Mouse (Mus musculus): ENCODE measurements at regions not wholly inside any gene's neighbourhood (a gene's known extent, or its start where the extent isn't known, plus 50 kb on each side); places are given as distances from the start of the nearest gene placed in this dataset.

- H3K27me3 ChIP-seq (ENCODE audit: control insufficient read depth, insufficient read depth, insufficient read length): no peaks in the 10 kb centered on the region
Measured at GRCm38 (mm10) chr12:39731177-39731576, 306.6 kb downstream of the Arl4a start.

GRCm38 (mm10) chr12:39729255-39729654, 308.6 kb downstream of the Arl4a start:
- no peak for TF ChIP-seq E2F4 (IDR thresholded peaks at IDR 0.05; ENCODE audit: insufficient read depth)
- no peak for TF ChIP-seq TCF3 (IDR thresholded peaks at IDR 0.05; ENCODE audit: insufficient read length, low read depth)
- TF ChIP-seq POLR2AphosphoS2 (IDR thresholded peaks at IDR 0.05; ENCODE audit: insufficient read length, low read depth): no peak
- no peak for TF ChIP-seq TCF12 (IDR thresholded peaks at IDR 0.05; ENCODE audit: insufficient read depth, poor library complexity, severe bottlenecking)
- TF ChIP-seq SRF (IDR thresholded peaks at IDR 0.05; ENCODE audit: control insufficient read depth, insufficient read length, low read depth): no peak
- TF ChIP-seq MYOD1 (IDR thresholded peaks at IDR 0.05; ENCODE audit: control insufficient read depth in 1 of 3, insufficient read length in 2 of 3, low read depth in 2 of 3): no peak
- no peak for TF ChIP-seq POLR2A (IDR thresholded peaks at IDR 0.05; ENCODE audit: insufficient read length, low read depth)
- no peak for TF ChIP-seq CEBPB (IDR thresholded peaks at IDR 0.05; ENCODE audit: insufficient read depth, poor library complexity, severe bottlenecking)
- no peak for TF ChIP-seq MAX (IDR thresholded peaks at IDR 0.05; ENCODE audit: low read depth)
- TF ChIP-seq MYOG (IDR thresholded peaks at IDR 0.05; ENCODE audit: control insufficient read depth in 1 of 3, insufficient read depth in 1 of 3, insufficient read length in 2 of 3, low read depth in 2 of 3): no peak
- no peak for TF ChIP-seq REST (IDR thresholded peaks at IDR 0.05; ENCODE audit: insufficient read depth, insufficient read length)
- no peak for TF ChIP-seq USF1 (IDR thresholded peaks at IDR 0.05; ENCODE audit: low read depth)
- Histone ChIP-seq H3K79me2 (ENCODE audit: control insufficient read depth, insufficient read depth) (no peaks in the 10 kb centered on the region), H3K4me2 (ENCODE audit: low read depth) (no peak overlapping the region), H3K36me3 (ENCODE audit: control insufficient read depth, insufficient read depth) (no peaks in the 10 kb centered on the region), H3K27me3 (ENCODE audit: control insufficient read depth, insufficient read depth, insufficient read length) (no peaks in the 10 kb centered on the region), H3K4me3 (no peak overlapping the region), H3ac (ENCODE audit: control insufficient read depth, insufficient read length) (no peak overlapping the region)

More at GRCm38 (mm10) chr12:39731177-39731576, 306.6 kb downstream of the Arl4a start:
- H3ac ChIP-seq (ENCODE audit: control insufficient read depth, insufficient read length): no peak overlapping the region
- TF ChIP-seq MYOD1 (IDR thresholded peaks at IDR 0.05; ENCODE audit: control insufficient read depth in 1 of 3, insufficient read length in 2 of 3, low read depth in 2 of 3) (no peak), POLR2AphosphoS2 (IDR thresholded peaks at IDR 0.05; ENCODE audit: insufficient read length, low read depth) (no peak), SRF (IDR thresholded peaks at IDR 0.05; ENCODE audit: control insufficient read depth, insufficient read length, low read depth) (no peak), REST (IDR thresholded peaks at IDR 0.05; ENCODE audit: insufficient read depth, insufficient read length) (no peak), CEBPB (IDR thresholded peaks at IDR 0.05; ENCODE audit: insufficient read depth, poor library complexity, severe bottlenecking) (no peak), POLR2A (IDR thresholded peaks at IDR 0.05; ENCODE audit: insufficient read length, low read depth) (no peak), USF1 (IDR thresholded peaks at IDR 0.05; ENCODE audit: low read depth) (no peak)
- H3K4me2 ChIP-seq (ENCODE audit: low read depth): no peak overlapping the region
- no peaks in the 10 kb centered on the region for H3K79me2 ChIP-seq (ENCODE audit: control insufficient read depth, insufficient read depth)
- no peaks in the 10 kb centered on the region for H3K36me3 ChIP-seq (ENCODE audit: control insufficient read depth, insufficient read depth)
- H3K4me3 ChIP-seq: no peak overlapping the region

GRCm38 (mm10) chr12:39724172-39724571, 313.7 kb downstream of the Arl4a start:
- no peak for TF ChIP-seq MYOD1 (IDR thresholded peaks at IDR 0.05; ENCODE audit: control insufficient read depth in 1 of 3, insufficient read length in 2 of 3, low read depth in 2 of 3)
- H3K4me3 ChIP-seq: no peak overlapping the region
- H3K36me3 ChIP-seq (ENCODE audit: control insufficient read depth, insufficient read depth): no peaks in the 10 kb centered on the region
- no peak overlapping the region for H3ac ChIP-seq (ENCODE audit: control insufficient read depth, insufficient read length)
- H3K4me2 ChIP-seq (ENCODE audit: low read depth): peak overlapping the region; percentile 44
- H3K79me2 ChIP-seq (ENCODE audit: control insufficient read depth, insufficient read depth): no peaks in the 10 kb centered on the region
- no peaks in the 10 kb centered on the region for H3K27me3 ChIP-seq (ENCODE audit: control insufficient read depth, insufficient read depth, insufficient read length)

GRCm38 (mm10) chr12:39715120-39715519, 322.7 kb downstream of the Arl4a start:
- TF ChIP-seq POLR2AphosphoS2 (IDR thresholded peaks at IDR 0.05; ENCODE audit: insufficient read length, low read depth): no peak
- no peak for TF ChIP-seq POLR2A (IDR thresholded peaks at IDR 0.05; ENCODE audit: insufficient read length, low read depth)
- TF ChIP-seq MYOD1 (IDR thresholded peaks at IDR 0.05; ENCODE audit: control insufficient read depth in 1 of 3, insufficient read length in 2 of 3, low read depth in 2 of 3): no peak
- no peak for TF ChIP-seq USF1 (IDR thresholded peaks at IDR 0.05; ENCODE audit: low read depth)
- no peak for TF ChIP-seq MYOG (IDR thresholded peaks at IDR 0.05; ENCODE audit: control insufficient read depth in 1 of 3, insufficient read depth in 1 of 3, insufficient read length in 2 of 3, low read depth in 2 of 3)
- no peaks in the 10 kb centered on the region for H3K27me3 ChIP-seq (ENCODE audit: control insufficient read depth, insufficient read depth, insufficient read length)
- no peak overlapping the region for H3ac ChIP-seq (ENCODE audit: control insufficient read depth, insufficient read length)

GRCm38 (mm10) chr12:39714169-39714794, 323.5 kb downstream of the Arl4a start:
- Histone ChIP-seq H3K4me2 (ENCODE audit: low read depth) (no peak overlapping the region), H3ac (ENCODE audit: control insufficient read depth, insufficient read length) (no peak overlapping the region), H3K4me3 (no peak overlapping the region), H3K27me3 (ENCODE audit: control insufficient read depth, insufficient read depth, insufficient read length) (no peaks in the 10 kb centered on the region), H3K36me3 (ENCODE audit: control insufficient read depth, insufficient read depth) (no peaks in the 10 kb centered on the region), H3K79me2 (ENCODE audit: control insufficient read depth, insufficient read depth) (no peaks in the 10 kb centered on the region)
- TF ChIP-seq TCF3 (IDR thresholded peaks at IDR 0.05; ENCODE audit: insufficient read length, low read depth) (peak; percentile 22), MYOD1 (IDR thresholded peaks at IDR 0.05; ENCODE audit: control insufficient read depth in 1 of 3, insufficient read length in 2 of 3, low read depth in 2 of 3) (peak in 2 of 3 experiments; percentile 49 to 80), MAX (IDR thresholded peaks at IDR 0.05; ENCODE audit: low read depth) (no peak), MYOG (IDR thresholded peaks at IDR 0.05; ENCODE audit: control insufficient read depth in 1 of 3, insufficient read depth in 1 of 3, insufficient read length in 2 of 3, low read depth in 2 of 3) (peak in 2 of 3 experiments; percentile 1 to 65)

More at GRCm38 (mm10) chr12:39715120-39715519, 322.7 kb downstream of the Arl4a start:
- Histone ChIP-seq H3K36me3 (ENCODE audit: control insufficient read depth, insufficient read depth) (no peaks in the 10 kb centered on the region), H3K4me3 (no peak overlapping the region), H3K79me2 (ENCODE audit: control insufficient read depth, insufficient read depth) (no peaks in the 10 kb centered on the region), H3K4me2 (ENCODE audit: low read depth) (no peak overlapping the region)
